Mouse (Mus musculus) kidney, embryonic 14.5 days (tissue): ENCODE measurements around the gene 6330409D20Rik. TPM values are rescaled to one million over a fixed set of nuclear protein-coding genes. Genes with fewer than 3 reads are reported as not detected.

Experiments
- ATAC-seq: fragments of 200-750 bp; cut with Nextera tagmentation; 2 replicates; pipeline ENCODE4 v1.8.0; 2017; ENCODE audit warnings: moderate number of reproducible peaks, mild to moderate bottlenecking, moderate TSS enrichment, moderate library complexity; ENCODE audit not compliant: low FRiP score, low TSS enrichment
- H3K27ac ChIP-seq: fragments of 300-500 bp; sonication (generic); 2 replicates; pipeline ENCODE4 v1.5.1; 2014; ENCODE audit warnings: low read depth, mild to moderate bottlenecking, low read length, moderate library complexity, mixed read lengths
- H3K27me3 ChIP-seq: fragments of 300-500 bp; sonication (generic); 2 replicates; pipeline ENCODE4 v1.6.1; 2014; ENCODE audit warnings: mild to moderate bottlenecking, low read length; ENCODE audit not compliant: control insufficient read depth, insufficient read depth
- H3K36me3 ChIP-seq: fragments of 300-500 bp; sonication (generic); 2 replicates; pipeline ENCODE4 v1.6.1; 2014; ENCODE audit warnings: low read length, mixed read lengths; ENCODE audit not compliant: control insufficient read depth, insufficient read depth
- H3K4me1 ChIP-seq: fragments of 300-500 bp; sonication (generic); 2 replicates; pipeline ENCODE4 v1.6.1; 2014; ENCODE audit warnings: low read length, mixed read lengths; ENCODE audit not compliant: control insufficient read depth, insufficient read depth
- H3K4me2 ChIP-seq: fragments of 300-500 bp; sonication (generic); replicated peaks from 2 replicates; pipeline ENCODE4 v1.6.1; 2014; ENCODE audit warnings: low read depth, mild to moderate bottlenecking, low read length
- H3K4me3 ChIP-seq: fragments of 300-500 bp; sonication (generic); 2 replicates; pipeline ENCODE4 v1.5.1; 2014; ENCODE audit warnings: mild to moderate bottlenecking, low read length
- H3K9ac ChIP-seq: fragments of 300-500 bp; sonication (generic); 2 replicates; pipeline ENCODE4 v1.6.1; 2014; ENCODE audit warnings: low read depth, mild to moderate bottlenecking, low read length, moderate library complexity
- H3K9me3 ChIP-seq: fragments of 300-500 bp; sonication (generic); 2 replicates; pipeline ENCODE4 v1.6.1; 2016; ENCODE audit warnings: low read length; ENCODE audit not compliant: control insufficient read depth
- WGBS: fragments of 180-500 bp; shearing (Covaris S2); extraction: QIAGEN DNeasy Blood & Tissue Kit; methylation state at CpG from one replicate; pipeline ENCODE4 v1.1.7; 2014; 5-methylcytosine and 5-hydroxymethylcytosine counted together
- polyA plus RNA-seq: library from polyadenylated mRNA; unstranded; fragments of >200 nt; fragmentation: Nextera tagmentation; extraction: Ambion mirVana; gene quantifications from 2 replicates; pipeline ENCODE4 v1.2.1, GENCODE M21; 2014

The 6330409D20Rik gene
- polyA plus RNA-seq, 1 experiment from 2014 or later, result not detected

- Histone ChIP-seq H3K27me3 (no peaks in the 10 kb centered on the region), H3K4me2 (no peak overlapping the region), H3K4me1 (no peaks in the 10 kb centered on the region), H3K4me3 (no peak overlapping the region), H3K9ac (no peak overlapping the region), H3K36me3 (peaks cover 38% of the 10 kb centered on the region), H3K9me3 (no peaks in the 10 kb centered on the region), H3K27ac (no peak overlapping the region)
- 87% methylated on average over 16 of the region's 16 CpGs for WGBS
- ATAC-seq, result no peak
These were observed 8.3 kb upstream of the 6330409D20Rik start for GRCm38 (mm10) chr2:32749082-32749481.

DNA sequence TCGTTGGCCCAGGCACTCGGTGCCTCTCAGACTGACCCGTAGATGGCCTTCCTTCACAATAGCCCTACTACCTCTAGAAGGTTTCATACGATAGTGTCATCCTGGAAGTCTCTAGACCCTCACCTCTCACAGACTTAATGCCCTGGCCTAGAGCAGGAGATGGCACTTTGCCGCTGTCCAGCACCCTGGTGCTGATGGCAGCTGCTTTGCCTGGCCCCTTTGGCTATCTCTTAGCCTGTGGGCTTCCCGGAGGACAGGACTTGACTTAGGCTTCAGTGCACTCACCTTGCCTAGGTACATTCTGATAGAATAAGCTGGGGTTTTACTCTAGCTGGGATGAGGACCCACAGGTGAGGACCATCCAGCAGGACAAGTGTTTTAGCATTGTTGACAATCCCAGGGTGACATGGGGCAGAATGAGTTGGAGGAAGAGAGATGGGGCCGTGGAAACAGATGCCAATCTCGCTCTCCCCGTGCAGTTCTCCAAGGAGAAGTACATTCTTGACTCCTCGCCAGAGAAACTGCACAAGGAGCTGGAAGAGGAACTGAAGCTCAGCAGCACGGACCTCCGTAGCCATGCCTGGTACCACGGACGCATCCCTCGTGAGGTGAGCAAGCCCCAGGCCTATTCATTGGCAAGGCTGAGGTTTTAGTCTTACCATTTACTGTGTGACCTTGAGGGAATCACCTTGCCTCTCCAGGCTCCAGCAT is 3.6 kb upstream of the 6330409D20Rik start:
- ATAC-seq, result no peak
- H3K4me3 ChIP-seq, result no peak overlapping the region
- no peak overlapping the region for H3K4me2 ChIP-seq
- H3K4me1 ChIP-seq, result peaks cover 14% of the 10 kb centered on the region
- WGBS, result 76% methylated on average over 15 of the region's 15 CpGs
- H3K27ac ChIP-seq, result no peak overlapping the region
- H3K36me3 ChIP-seq, result peaks cover 23% of the 10 kb centered on the region
- H3K9me3 ChIP-seq, result no peaks in the 10 kb centered on the region
- peaks cover 22% of the 10 kb centered on the region for H3K27me3 ChIP-seq
- H3K9ac ChIP-seq, result no peak overlapping the region

- peaks cover 22% of the 10 kb centered on the region for H3K27me3 ChIP-seq
- 11% methylated on average over 18 of the region's 18 CpGs for WGBS
These were observed 1.3 kb upstream of the 6330409D20Rik start for GRCm38 (mm10) chr2:32742173-32742531.

GRCm38 (mm10) chr2:32741273-32742172 is 707 bp upstream of the 6330409D20Rik start:
- Histone ChIP-seq H3K9me3 (no peaks in the 10 kb centered on the region), H3K27me3 (peaks cover 22% of the 10 kb centered on the region), H3K9ac (peak overlapping the region; percentile 42; the same call in 1 of the 2 replicates), H3K36me3 (peaks cover 19% of the 10 kb centered on the region), H3K27ac (no peak overlapping the region), H3K4me3 (peak overlapping the region; percentile 45), H3K4me2 (peak overlapping the region; percentile 87), H3K4me1 (peaks cover 14% of the 10 kb centered on the region)
- 6% methylated on average over 41 of the region's 58 CpGs for WGBS
- peak; percentile 44 for ATAC-seq

More at GRCm38 (mm10) chr2:32742173-32742531, 1.3 kb upstream of the 6330409D20Rik start:
- H3K4me1 ChIP-seq, result peaks cover 14% of the 10 kb centered on the region
- peak; percentile 46 for ATAC-seq
- H3K4me2 ChIP-seq, result peak overlapping the region; percentile 87
- H3K4me3 ChIP-seq, result peak overlapping the region; percentile 45
- no peak overlapping the region for H3K27ac ChIP-seq
- peaks cover 23% of the 10 kb centered on the region for H3K36me3 ChIP-seq
- H3K9ac ChIP-seq, result no peak overlapping the region
- H3K9me3 ChIP-seq, result no peaks in the 10 kb centered on the region

- Histone ChIP-seq H3K36me3 (peaks cover 7% of the 10 kb centered on the region; the same call in 1 of the 2 replicates), H3K9me3 (no peaks in the 10 kb centered on the region), H3K27me3 (peaks cover 22% of the 10 kb centered on the region), H3K4me2 (no peak overlapping the region), H3K4me3 (no peak overlapping the region), H3K4me1 (peaks cover 25% of the 10 kb centered on the region), H3K27ac (no peak overlapping the region), H3K9ac (no peak overlapping the region)
- no peak for ATAC-seq
- 79% methylated on average over 4 of the region's 4 CpGs for WGBS
These were observed 1.5 kb downstream of the 6330409D20Rik start for GRCm38 (mm10) chr2:32739311-32739710.

DNA sequence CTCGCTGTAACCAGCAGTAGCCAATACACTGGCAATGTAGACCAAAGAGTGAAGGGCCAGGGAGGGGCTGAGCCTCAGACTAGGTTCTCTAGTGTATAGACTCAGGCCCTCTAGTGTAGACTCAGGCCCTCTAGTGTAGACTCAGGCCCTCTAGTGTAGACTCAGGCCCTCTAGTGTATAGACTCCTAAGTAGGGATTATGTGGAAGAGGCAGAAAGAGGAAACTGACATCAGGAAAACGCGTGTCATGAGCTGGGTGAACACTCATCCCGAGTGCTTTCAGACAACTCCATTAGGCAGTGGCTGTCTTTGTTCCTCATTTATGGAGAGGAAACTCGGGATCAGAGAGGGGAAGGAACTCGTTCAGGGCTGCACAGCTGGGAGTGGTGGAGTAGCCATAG is 3.8 kb downstream of the 6330409D20Rik start:
- no peak overlapping the region for H3K9ac ChIP-seq

GRCm38 (mm10) chr2:32736306-32736829 is 4.4 kb downstream of the 6330409D20Rik start:
- peaks cover 5% of the 10 kb centered on the region; the same call in 1 of the 2 replicates for H3K36me3 ChIP-seq
- WGBS, result 47% methylated on average over 3 of the region's 3 CpGs
- H3K27me3 ChIP-seq, result peaks cover 9% of the 10 kb centered on the region
- no peaks in the 10 kb centered on the region for H3K9me3 ChIP-seq
- no peak for ATAC-seq
- H3K9ac ChIP-seq, result no peak overlapping the region
- H3K4me2 ChIP-seq, result no peak overlapping the region
- H3K4me1 ChIP-seq, result peaks cover 20% of the 10 kb centered on the region
- no peak overlapping the region for H3K4me3 ChIP-seq
- H3K27ac ChIP-seq, result no peak overlapping the region

More for the DNA sequence above, 3.8 kb downstream of the 6330409D20Rik start:
- H3K27ac ChIP-seq, result no peak overlapping the region
- H3K9me3 ChIP-seq, result no peaks in the 10 kb centered on the region
- H3K4me1 ChIP-seq, result peaks cover 24% of the 10 kb centered on the region
- no peak for ATAC-seq
- H3K36me3 ChIP-seq, result peaks cover 7% of the 10 kb centered on the region; the same call in 1 of the 2 replicates
- peaks cover 15% of the 10 kb centered on the region for H3K27me3 ChIP-seq
- no peak overlapping the region for H3K4me3 ChIP-seq
- H3K4me2 ChIP-seq, result no peak overlapping the region
- WGBS, result 65% methylated on average over 6 of the region's 6 CpGs

DNA sequence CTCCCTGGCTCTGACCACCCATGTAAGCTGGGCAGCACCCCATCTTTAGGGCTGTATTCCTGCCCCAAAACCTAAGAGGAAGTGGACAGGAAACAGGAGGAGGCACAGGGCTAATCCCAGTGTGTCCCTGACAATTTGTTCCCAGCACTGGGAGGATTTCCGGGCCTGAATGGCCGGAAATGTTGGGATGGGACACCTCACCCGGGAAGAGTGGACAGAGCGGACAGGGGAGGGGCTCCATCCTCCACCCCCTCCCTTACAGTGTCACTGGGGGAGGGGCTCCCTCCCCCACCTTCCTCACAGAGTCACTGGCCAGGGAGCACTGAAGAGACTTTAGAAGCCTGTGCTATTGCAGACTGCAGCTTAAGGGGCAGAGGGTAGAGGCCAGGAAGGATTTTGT is 5.9 kb downstream of the 6330409D20Rik start:
- Histone ChIP-seq H3K27ac (peak overlapping the region; percentile 39; the same call in 1 of the 2 replicates), H3K9ac (no peak overlapping the region), H3K27me3 (no peaks in the 10 kb centered on the region), H3K4me1 (peaks cover 26% of the 10 kb centered on the region), H3K36me3 (peaks cover 5% of the 10 kb centered on the region; the same call in 1 of the 2 replicates), H3K4me3 (no peak overlapping the region), H3K9me3 (no peaks in the 10 kb centered on the region), H3K4me2 (no peak overlapping the region)
- WGBS, result 48% methylated on average over 4 of the region's 4 CpGs
- no peak for ATAC-seq
